Mouse (Mus musculus): ENCODE results near the gene Maf. TPM values are rescaled to one million over a fixed set of nuclear protein-coding genes. Genes with fewer than 3 reads are reported as not detected.

The Maf gene
- polyA plus RNA-seq, 1 experiment from 2014 or later = 4.2 TPM

GRCm38 (mm10) chr8:115708936-115709780 is 1.6 kb upstream of the Maf start:
- Histone ChIP-seq H3K4me1 (ENCODE audit: control insufficient read depth, insufficient read depth, low read length) (peaks cover 30% of the 10 kb centered on the region), H3K9ac (ENCODE audit: low read length) (no peak overlapping the region), H3K9me3 (ENCODE audit: control insufficient read depth, low read length) (no peaks in the 10 kb centered on the region), H3K4me2 (peak overlapping the region; percentile 79), H3K27ac (ENCODE audit: low read depth, low read length) (no peak overlapping the region), H3K4me3 (ENCODE audit: low read depth, low read length) (peak overlapping the region; percentile 55; the same call in 1 of the 2 replicates), H3K27me3 (ENCODE audit: control insufficient read depth, insufficient read depth, low read length) (peaks cover 7% of the 10 kb centered on the region), H3K36me3 (ENCODE audit: control insufficient read depth, insufficient read depth, low read length) (no peaks in the 10 kb centered on the region)
- WGBS = 2% methylated on average over 19 of the region's 19 CpGs
- DNase-seq (ENCODE audit: low spot score, missing footprints) (peak; percentile 99), ATAC-seq (ENCODE audit: low FRiP score) (no peak)

GRCm38 (mm10) chr8:115706861-115707730 is 498 bp downstream of the Maf start:
- Histone ChIP-seq H3K4me2 (peak overlapping the region; percentile 79), H3K4me1 (ENCODE audit: control insufficient read depth, insufficient read depth, low read length) (peaks cover 22% of the 10 kb centered on the region), H3K9me3 (ENCODE audit: control insufficient read depth, low read length) (no peaks in the 10 kb centered on the region), H3K27ac (ENCODE audit: low read depth, low read length) (peak overlapping the region; percentile 55), H3K4me3 (ENCODE audit: low read depth, low read length) (peak overlapping the region; percentile 55), H3K9ac (ENCODE audit: low read length) (peak overlapping the region; percentile 59), H3K27me3 (ENCODE audit: control insufficient read depth, insufficient read depth, low read length) (peaks cover 7% of the 10 kb centered on the region), H3K36me3 (ENCODE audit: control insufficient read depth, insufficient read depth, low read length) (no peaks in the 10 kb centered on the region)
- peak; percentile 98 for DNase-seq (ENCODE audit: low spot score, missing footprints)
- ATAC-seq (ENCODE audit: low FRiP score) = peak; percentile 86
- 0% methylated on average over 52 of the region's 76 CpGs for WGBS

- DNase-seq (ENCODE audit: low spot score, missing footprints) (peak; percentile 96), ATAC-seq (ENCODE audit: low FRiP score) (peak; percentile 45)
- peak overlapping the region; percentile 55 for H3K27ac ChIP-seq (ENCODE audit: low read depth, low read length)
- H3K4me1 ChIP-seq (ENCODE audit: control insufficient read depth, insufficient read depth, low read length) = peaks cover 22% of the 10 kb centered on the region
- peak overlapping the region; percentile 79 for H3K4me2 ChIP-seq
- under 1% methylated on average over 39 of the region's 39 CpGs for WGBS
- peaks cover 7% of the 10 kb centered on the region for H3K27me3 ChIP-seq (ENCODE audit: control insufficient read depth, insufficient read depth, low read length)
- H3K36me3 ChIP-seq (ENCODE audit: control insufficient read depth, insufficient read depth, low read length) = no peaks in the 10 kb centered on the region
- peak overlapping the region; percentile 55 for H3K4me3 ChIP-seq (ENCODE audit: low read depth, low read length)
- H3K9ac ChIP-seq (ENCODE audit: low read length) = peak overlapping the region; percentile 59
- no peaks in the 10 kb centered on the region for H3K9me3 ChIP-seq (ENCODE audit: control insufficient read depth, low read length)
Measured at GRCm38 (mm10) chr8:115706411-115706860, 1.2 kb downstream of the Maf start.

GRCm38 (mm10) chr8:115705591-115706110 is 1.9 kb downstream of the Maf start:
- under 1% methylated on average over 32 of the region's 36 CpGs for WGBS
- H3K9me3 ChIP-seq (ENCODE audit: control insufficient read depth, low read length) = no peaks in the 10 kb centered on the region
- H3K36me3 ChIP-seq (ENCODE audit: control insufficient read depth, insufficient read depth, low read length) = no peaks in the 10 kb centered on the region
- no peak overlapping the region for H3K27ac ChIP-seq (ENCODE audit: low read depth, low read length)
- peak overlapping the region; percentile 55 for H3K4me3 ChIP-seq (ENCODE audit: low read depth, low read length)
- H3K4me2 ChIP-seq = peak overlapping the region; percentile 79
- peak overlapping the region; percentile 59 for H3K9ac ChIP-seq (ENCODE audit: low read length)
- peaks cover 7% of the 10 kb centered on the region for H3K27me3 ChIP-seq (ENCODE audit: control insufficient read depth, insufficient read depth, low read length)
- DNase-seq (ENCODE audit: low spot score, missing footprints) (peak; percentile 91), ATAC-seq (ENCODE audit: low FRiP score) (no peak)
- H3K4me1 ChIP-seq (ENCODE audit: control insufficient read depth, insufficient read depth, low read length) = peaks cover 22% of the 10 kb centered on the region

GRCm38 (mm10) chr8:115703056-115703455 is 4.5 kb downstream of the Maf start:
- Histone ChIP-seq H3K36me3 (ENCODE audit: control insufficient read depth, insufficient read depth, low read length) (no peaks in the 10 kb centered on the region), H3K4me1 (ENCODE audit: control insufficient read depth, insufficient read depth, low read length) (peaks cover 10% of the 10 kb centered on the region), H3K27me3 (ENCODE audit: control insufficient read depth, insufficient read depth, low read length) (peaks cover 4% of the 10 kb centered on the region; the same call in 1 of the 2 replicates), H3K9ac (ENCODE audit: low read length) (no peak overlapping the region), H3K27ac (ENCODE audit: low read depth, low read length) (no peak overlapping the region), H3K4me3 (ENCODE audit: low read depth, low read length) (no peak overlapping the region), H3K9me3 (ENCODE audit: control insufficient read depth, low read length) (no peaks in the 10 kb centered on the region), H3K4me2 (no peak overlapping the region)
- peak; percentile 82 for DNase-seq (ENCODE audit: low spot score, missing footprints)
- 87% methylated on average over 4 of the region's 4 CpGs for WGBS
- ATAC-seq (ENCODE audit: low FRiP score) = no peak

- H3K9ac ChIP-seq (ENCODE audit: low read length) = no peak overlapping the region
- H3K4me1 ChIP-seq (ENCODE audit: control insufficient read depth, insufficient read depth, low read length) = peaks cover 6% of the 10 kb centered on the region
- peaks cover 4% of the 10 kb centered on the region; the same call in 1 of the 2 replicates for H3K27me3 ChIP-seq (ENCODE audit: control insufficient read depth, insufficient read depth, low read length)
- H3K9me3 ChIP-seq (ENCODE audit: control insufficient read depth, low read length) = no peaks in the 10 kb centered on the region
- H3K4me3 ChIP-seq (ENCODE audit: low read depth, low read length) = no peak overlapping the region
- WGBS = 83% methylated on average over 5 of the region's 5 CpGs
- ATAC-seq (ENCODE audit: low FRiP score) (no peak), DNase-seq (ENCODE audit: low spot score, missing footprints) (peak; percentile 28)
- no peak overlapping the region for H3K4me2 ChIP-seq
- no peaks in the 10 kb centered on the region for H3K36me3 ChIP-seq (ENCODE audit: control insufficient read depth, insufficient read depth, low read length)
- H3K27ac ChIP-seq (ENCODE audit: low read depth, low read length) = no peak overlapping the region
Measured at GRCm38 (mm10) chr8:115701001-115701400, 6.6 kb downstream of the Maf start.

GRCm38 (mm10) chr8:115699151-115699550 is 8.4 kb downstream of the Maf start:
- Histone ChIP-seq H3K27ac (ENCODE audit: low read depth, low read length) (no peak overlapping the region), H3K4me3 (ENCODE audit: low read depth, low read length) (no peak overlapping the region), H3K27me3 (ENCODE audit: control insufficient read depth, insufficient read depth, low read length) (no peaks in the 10 kb centered on the region), H3K9me3 (ENCODE audit: control insufficient read depth, low read length) (no peaks in the 10 kb centered on the region), H3K4me1 (ENCODE audit: control insufficient read depth, insufficient read depth, low read length) (0 out of 2 replicates have a peak, but pooled peaks cover 4% of the 10 kb centered on the region), H3K4me2 (no peak overlapping the region), H3K36me3 (ENCODE audit: control insufficient read depth, insufficient read depth, low read length) (no peaks in the 10 kb centered on the region), H3K9ac (ENCODE audit: low read length) (no peak overlapping the region)
- DNase-seq (ENCODE audit: low spot score, missing footprints) (no peak), ATAC-seq (ENCODE audit: low FRiP score) (no peak)
- 65% methylated on average over 5 of the region's 5 CpGs for WGBS

- 48% methylated on average over 3 of the region's 3 CpGs for WGBS
- DNase-seq (ENCODE audit: low spot score, missing footprints) = no peak
- H3K36me3 ChIP-seq (ENCODE audit: control insufficient read depth, insufficient read depth, low read length) = no peaks in the 10 kb centered on the region
- no peak overlapping the region for H3K27ac ChIP-seq (ENCODE audit: low read depth, low read length)
- no peaks in the 10 kb centered on the region for H3K27me3 ChIP-seq (ENCODE audit: control insufficient read depth, insufficient read depth, low read length)
- H3K4me1 ChIP-seq (ENCODE audit: control insufficient read depth, insufficient read depth, low read length) = 0 out of 2 replicates have a peak, but pooled peaks cover 4% of the 10 kb centered on the region
- H3K4me2 ChIP-seq = no peak overlapping the region
- H3K9ac ChIP-seq (ENCODE audit: low read length) = no peak overlapping the region
- H3K9me3 ChIP-seq (ENCODE audit: control insufficient read depth, low read length) = no peaks in the 10 kb centered on the region
- no peak for ATAC-seq (ENCODE audit: low FRiP score)
- H3K4me3 ChIP-seq (ENCODE audit: low read depth, low read length) = no peak overlapping the region
Measured at GRCm38 (mm10) chr8:115697410-115697809, 10.2 kb downstream of the Maf start.

All from midbrain, embryonic 11.5 days (tissue).